Mouse (Mus musculus) kidney, adult 2 months (tissue): ENCODE results near the gene Spryd4. TPM values are rescaled to one million over a fixed set of nuclear protein-coding genes. Genes with fewer than 3 reads are reported as not detected.
"Not testable (repeated sequence)": the region's sequence is repeated elsewhere in the genome, so short reads cannot be mapped to it uniquely, and the experiment has no call there.

ENCODE experiments used
- DNase-seq: peaks from one replicate; pipeline ENCODE4 v3.0.0; 2021
- H3K27ac ChIP-seq: fragments of 200-500 bp; 2 replicates; pipeline ENCODE4 v1.5.1; 2012; ENCODE audit warnings: low read depth, low read length, control low read depth, inconsistent platforms; ENCODE audit not compliant: insufficient read depth
- H3K27me3 ChIP-seq: fragments of 200-500 bp; replicated peaks from 2 replicates; pipeline ENCODE4 v1.6.1; 2012; ENCODE audit warnings: mild to moderate bottlenecking, moderate library complexity, low read length, inconsistent platforms; ENCODE audit not compliant: control insufficient read depth, insufficient read depth
- H3K36me3 ChIP-seq: fragments of 200-500 bp; 2 replicates; pipeline ENCODE4 v1.6.1; 2012; ENCODE audit warnings: mild to moderate bottlenecking, moderate library complexity, low read length, inconsistent platforms; ENCODE audit not compliant: control insufficient read depth, insufficient read depth
- H3K4me1 ChIP-seq: fragments of 200-500 bp; 2 replicates; pipeline ENCODE4 v1.6.1; 2011; ENCODE audit warnings: low read length; ENCODE audit not compliant: control insufficient read depth, insufficient read depth
- H3K4me3 ChIP-seq: fragments of 200-500 bp; 2 replicates; pipeline ENCODE4 v1.5.1; 2011; ENCODE audit warnings: mild to moderate bottlenecking, low read depth, low read length, control low read depth; ENCODE audit not compliant: insufficient read depth
- CTCF ChIP-seq: fragments of 200-500 bp; conservative IDR thresholded peaks from 2 replicates; pipeline ENCODE4 v1.5.1; 2011; ENCODE audit warnings: low read depth, mild to moderate bottlenecking, control low read depth, low read length, moderate library complexity, mixed read lengths; ENCODE audit not compliant: insufficient read depth, insufficient read length
- POLR2A ChIP-seq: fragments of 200-500 bp; IDR thresholded peaks from one replicate; pipeline ENCODE4 v1.6.1; 2011; ENCODE audit warnings: low read depth, low read length, control low read depth
- WGBS: fragments of 180-500 bp; shearing (Covaris S2); methylation state at CpG from one replicate; pipeline ENCODE4 v1.1.7; 2018; 5-methylcytosine and 5-hydroxymethylcytosine counted together
- polyA plus RNA-seq: library from polyadenylated mRNA; depleted of rRNA; stranded (reverse); fragments of >200 nt; gene quantifications from 2 replicates; pipeline ENCODE4 v1.2.3, GENCODE M21; 2012; rRNA removed

Spryd4 gene
- polyA plus RNA-seq, 1 experiment, result 17.3 TPM

- no peaks in the 10 kb centered on the region; the same call in 1 of the 2 replicates for H3K36me3 ChIP-seq
- WGBS, result 31% methylated on average over 6 of the region's 6 CpGs
- TF ChIP-seq CTCF (no peak), POLR2A (no peak)
- H3K4me1 ChIP-seq, result peaks cover 3% of the 10 kb centered on the region; the same call in 1 of the 2 replicates
- H3K27me3 ChIP-seq, result no peaks in the 10 kb centered on the region
- DNase-seq, result no peak
- no peak overlapping the region for H3K27ac ChIP-seq
- no peak overlapping the region for H3K4me3 ChIP-seq
These were observed 44.5 kb downstream of the Spryd4 start for GRCm38 (mm10) chr10:128167091-128167490.

GRCm38 (mm10) chr10:128165726-128166125 lies 45.9 kb downstream of the Spryd4 start:
- 71% methylated on average over 3 of the region's 3 CpGs for WGBS
- not testable (repeated sequence) for H3K4me3 ChIP-seq, H3K36me3 ChIP-seq, H3K27ac ChIP-seq, H3K4me1 ChIP-seq, H3K27me3 ChIP-seq, DNase-seq

Other genes with a start within 250 kb of the Spryd4 start
- not detected in 2 replicates for gene Hsd17b6, start 204.2 kb downstream of the Spryd4 start, polyA plus RNA-seq
- gene Prim1, start 196.6 kb downstream of the Spryd4 start, polyA plus RNA-seq, result 3.4 and 3.6 TPM in 2 replicates
- gene Naca, start 176.2 kb downstream of the Spryd4 start, polyA plus RNA-seq, result 195 and 258 TPM in 2 replicates
- 28.2 and 32.5 TPM in 2 replicates for gene Ptges3, start 152.9 kb downstream of the Spryd4 start, polyA plus RNA-seq
- 4,550 and 7,521 TPM in 2 replicates for gene Atp5b, start 128.5 kb downstream of the Spryd4 start, polyA plus RNA-seq
- gene Baz2a, start 120.2 kb downstream of the Spryd4 start, polyA plus RNA-seq, result 21.6 and 22.5 TPM in 2 replicates
- 69.0 and 70.1 TPM in 2 replicates for gene Rbms2, start 31.5 kb downstream of the Spryd4 start, polyA plus RNA-seq
- gene Gls2, start 17.4 kb downstream of the Spryd4 start, polyA plus RNA-seq, result 0.33 and 0.61 TPM in 2 replicates
- not detected in 2 replicates for gene Mip, start 14.0 kb upstream of the Spryd4 start, polyA plus RNA-seq
- 2.7 and 3.8 TPM in 2 replicates for gene Timeless, start 20.3 kb upstream of the Spryd4 start, polyA plus RNA-seq
- not detected in 2 replicates for gene Apon, start 42.3 kb upstream of the Spryd4 start, polyA plus RNA-seq
- gene Apof, start 56.9 kb upstream of the Spryd4 start, polyA plus RNA-seq, result 0.08 and 0.30 TPM in 2 replicates
- 18.6 TPM in 2 replicates for gene Stat2, start 58.8 kb upstream of the Spryd4 start, polyA plus RNA-seq
- gene Il23a, start 86.9 kb upstream of the Spryd4 start, polyA plus RNA-seq, result 0.05 and 0.10 TPM in 2 replicates
- 18.1 and 21.1 TPM in 2 replicates for gene Pan2, start 91.5 kb upstream of the Spryd4 start, polyA plus RNA-seq
- gene Cnpy2, start 110.7 kb upstream of the Spryd4 start, polyA plus RNA-seq, result 90.8 and 118 TPM in 2 replicates
- 252 and 273 TPM in 2 replicates for gene Cs, start 125.9 kb upstream of the Spryd4 start, polyA plus RNA-seq
- 58.7 and 72.3 TPM in 2 replicates for gene Coq10a, start 157.2 kb upstream of the Spryd4 start, polyA plus RNA-seq
- 21.5 and 22.5 TPM in 2 replicates for gene Ankrd52, start 165.3 kb upstream of the Spryd4 start, polyA plus RNA-seq
- 114 and 137 TPM in 2 replicates for gene Slc39a5, start 189.4 kb upstream of the Spryd4 start, polyA plus RNA-seq
- 33.2 and 37.8 TPM in 2 replicates for gene Nabp2, start 199.7 kb upstream of the Spryd4 start, polyA plus RNA-seq
- 19.5 and 19.6 TPM in 2 replicates for gene Rnf41, start 199.8 kb upstream of the Spryd4 start, polyA plus RNA-seq
- 81.3 and 81.4 TPM in 2 replicates for gene Smarcc2, start 247.4 kb upstream of the Spryd4 start, polyA plus RNA-seq